Mouse (Mus musculus): ENCODE data around the gene Flvcr1. TPM values are rescaled to one million over a fixed set of nuclear protein-coding genes. Genes with fewer than 3 reads are reported as not detected.

Flvcr1 gene
- polyA plus RNA-seq, 1 experiment from 2014 or later = 5.2 TPM

DNA sequence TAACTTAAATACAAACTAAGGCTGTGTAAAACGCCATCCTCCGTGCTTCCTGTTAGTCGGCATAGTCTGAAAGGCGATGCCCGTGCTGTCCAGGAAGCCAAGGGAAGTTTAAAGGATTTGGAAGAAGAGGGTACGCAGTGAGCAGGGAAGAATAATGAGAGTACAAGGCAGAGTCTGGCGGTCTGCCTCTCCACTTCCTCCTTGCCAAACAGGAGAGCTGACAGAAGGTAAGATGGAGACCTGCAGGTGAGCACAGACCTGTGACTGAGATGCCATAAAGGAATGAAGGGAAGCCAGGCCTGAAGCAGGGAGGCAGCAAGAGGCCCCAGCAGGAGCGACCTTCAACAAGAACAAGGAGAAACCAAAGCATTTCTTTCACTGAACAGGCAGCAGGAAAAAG, 51.8 kb downstream of the Flvcr1 start:
- H3K4me3 ChIP-seq = no peak overlapping the region
- peaks cover 51% of the 10 kb centered on the region for H3K4me1 ChIP-seq
- ATAC-seq (ENCODE audit: low FRiP score, low read depth) = no peak
- no peaks in the 10 kb centered on the region for H3K9me3 ChIP-seq
- peaks cover 69% of the 10 kb centered on the region for H3K36me3 ChIP-seq
- H3K27me3 ChIP-seq = no peaks in the 10 kb centered on the region
- no peak overlapping the region for H3K27ac ChIP-seq
- WGBS = 94% methylated on average over 8 of the region's 8 CpGs
- no peak overlapping the region for H3K9ac ChIP-seq
- H3K4me2 ChIP-seq (replicated peaks) = no peak overlapping the region

DNA sequence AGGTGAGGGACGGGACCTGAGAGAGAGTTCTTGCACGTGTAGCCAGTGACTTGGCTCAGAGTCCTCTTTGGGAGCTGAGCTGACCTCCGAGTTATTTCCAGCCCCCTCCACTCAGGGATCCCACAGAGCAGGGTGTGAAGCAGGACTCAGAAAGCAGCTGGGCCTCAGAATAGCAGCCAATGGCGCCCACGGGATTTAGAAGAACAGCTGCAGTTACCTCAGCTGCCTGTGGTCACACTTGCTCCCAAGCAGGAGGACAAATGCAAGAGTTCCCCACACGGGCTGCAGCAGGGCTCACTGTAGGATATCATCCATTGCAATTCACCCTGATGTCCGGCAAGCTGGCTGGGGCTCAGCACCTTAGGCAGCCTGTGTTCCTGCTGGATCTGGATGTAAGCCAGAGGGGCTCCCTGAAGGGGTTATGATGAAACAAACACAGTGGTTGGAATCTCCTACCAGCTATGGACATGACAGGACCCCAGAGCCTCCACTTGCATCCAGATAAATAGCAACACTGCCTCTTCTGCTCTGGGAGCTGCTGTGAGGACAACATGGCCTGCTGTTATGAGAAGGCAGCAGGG, 53.3 kb downstream of the Flvcr1 start:
- ATAC-seq (ENCODE audit: low FRiP score, low read depth) = peak; percentile 77
- H3K4me1 ChIP-seq = peaks cover 48% of the 10 kb centered on the region
- H3K27ac ChIP-seq = peak overlapping the region; percentile 22; the same call in 1 of the 2 replicates
- H3K9ac ChIP-seq = no peak overlapping the region
- H3K27me3 ChIP-seq = no peaks in the 10 kb centered on the region
- H3K4me3 ChIP-seq = no peak overlapping the region
- no peaks in the 10 kb centered on the region for H3K9me3 ChIP-seq
- WGBS = 56% methylated on average over 7 of the region's 7 CpGs
- H3K36me3 ChIP-seq = peaks cover 83% of the 10 kb centered on the region
- H3K4me2 ChIP-seq (replicated peaks) = no peak overlapping the region

DNA sequence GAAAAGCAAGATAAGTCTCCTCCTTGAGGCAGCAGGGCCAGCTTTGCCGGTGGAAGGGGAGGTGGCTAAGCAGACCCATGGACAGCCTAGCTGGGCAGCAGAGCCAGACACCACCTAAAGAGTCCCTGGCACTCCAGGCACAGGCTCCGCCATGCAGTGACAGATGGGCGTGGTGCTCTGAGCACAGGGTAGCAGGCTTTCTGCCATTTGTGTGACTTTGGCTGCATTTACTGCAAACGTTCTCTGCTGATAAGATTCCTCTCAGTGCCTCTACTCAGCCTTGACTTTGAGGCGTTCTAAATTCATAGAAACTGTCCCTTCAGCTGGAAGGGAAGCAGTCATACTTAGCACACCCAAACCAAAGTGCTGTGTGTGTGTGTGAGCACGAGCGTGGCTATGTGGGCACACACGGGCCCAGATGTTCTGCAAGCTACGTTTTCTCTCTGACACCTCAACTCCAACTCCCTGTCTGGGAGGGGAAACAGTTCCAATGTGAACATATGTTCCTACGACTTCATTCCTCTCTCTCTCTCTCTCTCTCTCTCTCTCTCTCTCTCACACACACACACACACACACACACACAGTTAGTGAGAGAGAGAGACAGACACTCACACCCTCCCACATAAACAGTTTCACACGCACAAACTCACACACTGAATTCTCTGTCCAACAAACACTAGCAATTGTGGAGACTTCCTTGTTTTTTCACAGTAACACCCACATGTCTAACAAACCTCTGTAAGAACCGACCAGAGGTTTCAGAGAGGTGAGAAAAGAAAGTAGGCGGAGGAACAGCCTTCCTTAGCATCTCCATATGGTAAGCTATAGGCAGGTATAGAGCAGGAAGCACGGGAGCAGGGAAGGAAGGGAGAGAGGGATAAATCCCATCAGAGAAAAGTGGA, 54.0 kb downstream of the Flvcr1 start:
- Histone ChIP-seq H3K4me1 (peaks cover 41% of the 10 kb centered on the region), H3K27me3 (no peaks in the 10 kb centered on the region), H3K4me3 (no peak overlapping the region), H3K9me3 (no peaks in the 10 kb centered on the region), H3K27ac (peak overlapping the region; percentile 22; the same call in 1 of the 2 replicates), H3K9ac (no peak overlapping the region), H3K4me2 (replicated peaks) (no peak overlapping the region), H3K36me3 (peaks cover 89% of the 10 kb centered on the region)
- ATAC-seq (ENCODE audit: low FRiP score, low read depth) = no peak
- WGBS = 77% methylated on average over 14 of the region's 14 CpGs

DNA sequence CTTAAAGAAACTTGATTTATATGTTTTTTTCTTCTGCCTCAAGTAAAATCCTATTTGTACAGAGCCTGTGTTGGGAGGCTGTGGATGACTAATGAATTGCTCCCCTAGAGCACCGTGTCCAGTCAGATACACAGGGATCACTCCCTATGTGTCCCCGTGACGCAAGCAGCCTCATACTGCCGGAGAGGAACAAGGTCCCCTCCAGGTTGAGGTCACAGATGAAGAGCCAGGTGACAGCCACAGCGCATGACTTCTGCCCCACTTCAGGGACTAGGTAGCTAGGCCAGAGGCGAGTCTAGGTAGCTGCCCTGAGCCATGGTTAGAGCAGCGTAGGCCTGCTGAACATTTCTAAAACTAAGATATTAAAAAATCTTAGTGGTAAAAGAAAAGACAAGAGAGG, 57.9 kb downstream of the Flvcr1 start:
- WGBS = 94% methylated on average over 7 of the region's 7 CpGs

DNA sequence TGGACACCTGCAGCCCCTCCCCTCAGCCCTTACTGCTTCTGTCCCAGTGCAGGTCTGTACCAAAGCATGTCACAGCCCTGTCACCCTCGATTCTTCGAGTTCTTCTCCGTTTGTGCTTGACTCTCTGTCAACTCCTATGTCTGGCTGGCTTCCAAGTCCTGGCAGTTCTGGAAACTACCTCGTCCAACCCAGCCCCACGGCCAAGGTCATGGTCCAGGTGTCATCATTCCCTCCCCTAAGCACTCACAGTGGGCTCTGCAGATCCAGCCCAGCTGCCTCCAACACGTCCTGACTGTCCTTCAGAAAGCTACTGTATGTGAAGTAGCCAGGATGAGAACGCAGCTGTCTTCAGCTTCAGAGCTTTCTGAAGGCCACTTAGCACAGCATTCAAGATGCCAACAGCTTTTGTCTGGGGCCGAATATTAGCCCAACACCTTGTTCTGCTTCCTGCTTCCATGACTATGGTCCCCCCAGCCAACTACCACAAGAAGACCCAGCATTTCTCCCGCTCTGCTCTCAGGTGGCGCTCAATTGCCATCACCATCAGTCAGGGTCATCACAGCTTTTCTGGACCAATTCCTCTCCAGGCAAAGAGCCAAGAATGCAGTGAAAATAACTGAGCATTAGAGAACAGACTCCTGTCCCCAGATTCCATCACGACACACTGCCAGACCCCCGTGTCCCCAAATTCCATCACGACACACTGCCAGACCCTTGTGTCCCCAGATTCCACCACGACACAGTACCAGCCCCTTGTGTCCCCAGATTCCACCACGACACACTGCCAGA, 60.8 kb downstream of the Flvcr1 start:
- Histone ChIP-seq H3K36me3 (peaks cover 97% of the 10 kb centered on the region), H3K4me2 (replicated peaks) (no peak overlapping the region), H3K4me3 (no peak overlapping the region), H3K27ac (no peak overlapping the region), H3K27me3 (no peaks in the 10 kb centered on the region), H3K9ac (no peak overlapping the region), H3K9me3 (no peaks in the 10 kb centered on the region), H3K4me1 (no peaks in the 10 kb centered on the region)
- 82% methylated on average over 15 of the region's 15 CpGs for WGBS
- ATAC-seq (ENCODE audit: low FRiP score, low read depth) = no peak

More for the DNA sequence above, 57.9 kb downstream of the Flvcr1 start:
- Histone ChIP-seq H3K4me3 (no peak overlapping the region), H3K27ac (no peak overlapping the region), H3K4me2 (replicated peaks) (no peak overlapping the region), H3K9me3 (no peaks in the 10 kb centered on the region), H3K9ac (no peak overlapping the region), H3K4me1 (peaks cover 9% of the 10 kb centered on the region), H3K27me3 (no peaks in the 10 kb centered on the region), H3K36me3 (peaks cover 97% of the 10 kb centered on the region)
- no peak for ATAC-seq (ENCODE audit: low FRiP score, low read depth)

DNA sequence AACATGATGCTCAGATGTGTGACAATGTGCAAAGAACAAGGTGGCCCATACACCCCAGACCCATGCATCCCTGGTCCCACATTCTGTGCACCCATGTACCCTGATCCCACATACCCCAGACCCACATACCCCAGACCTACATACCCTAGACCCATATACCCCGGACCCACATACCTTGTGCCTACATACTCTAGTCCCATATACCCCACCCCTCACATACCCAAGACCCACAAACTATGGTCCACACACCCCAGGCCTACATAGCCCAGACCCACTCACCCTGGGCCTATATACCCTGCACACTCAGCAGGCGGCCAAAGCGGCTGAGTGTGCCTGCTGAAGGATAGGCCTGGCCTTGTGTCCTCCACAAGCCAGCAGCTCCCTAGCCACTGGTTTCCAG, 63.2 kb downstream of the Flvcr1 start:
- Histone ChIP-seq H3K4me1 (no peaks in the 10 kb centered on the region), H3K27ac (no peak overlapping the region), H3K9ac (no peak overlapping the region), H3K4me2 (replicated peaks) (no peak overlapping the region), H3K36me3 (peaks cover 98% of the 10 kb centered on the region), H3K27me3 (no peaks in the 10 kb centered on the region), H3K4me3 (no peak overlapping the region), H3K9me3 (no peaks in the 10 kb centered on the region)
- WGBS = 87% methylated on average over 3 of the region's 3 CpGs
- no peak for ATAC-seq (ENCODE audit: low FRiP score, low read depth)

DNA sequence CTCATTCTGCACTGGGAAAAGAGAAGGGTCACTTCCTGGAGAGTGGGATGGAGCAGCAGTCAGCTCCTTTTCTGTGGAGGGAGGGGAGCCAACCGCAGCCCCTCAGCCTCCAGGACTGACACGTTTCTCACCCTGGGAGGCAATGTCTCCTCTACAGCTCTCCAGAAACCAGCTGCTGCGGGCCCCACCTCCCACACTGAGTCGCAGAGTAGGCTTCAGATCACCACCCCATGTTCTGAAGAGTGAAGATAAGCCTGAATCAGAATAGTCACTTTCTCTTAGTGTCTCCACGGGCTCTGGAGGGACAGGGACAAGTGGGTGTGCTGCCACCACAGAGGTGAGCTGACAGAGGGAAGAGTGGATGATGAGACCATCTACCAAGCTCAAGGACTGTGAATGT, 67.1 kb downstream of the Flvcr1 start:
- Histone ChIP-seq H3K4me3 (no peak overlapping the region), H3K9me3 (no peaks in the 10 kb centered on the region), H3K4me1 (no peaks in the 10 kb centered on the region), H3K4me2 (replicated peaks) (no peak overlapping the region), H3K27ac (no peak overlapping the region), H3K9ac (no peak overlapping the region), H3K27me3 (no peaks in the 10 kb centered on the region), H3K36me3 (peaks cover 99% of the 10 kb centered on the region)
- 70% methylated on average over 5 of the region's 5 CpGs for WGBS
- no peak for ATAC-seq (ENCODE audit: low FRiP score, low read depth)

Other genes starting within 250 kb of the Flvcr1 start
- 17.2 and 17.3 TPM in 2 replicates for gene Rps6kc1, start 114.4 kb downstream of the Flvcr1 start, polyA plus RNA-seq (2015; fragmentation: Nextera tagmentation; extraction: Ambion mirVana)
- gene Angel2, start 101.0 kb downstream of the Flvcr1 start, polyA plus RNA-seq (2015; fragmentation: Nextera tagmentation; extraction: Ambion mirVana) = 55.1 and 55.3 TPM in 2 replicates
- 64.4 and 72.7 TPM in 2 replicates for gene Vash2, start 46.9 kb downstream of the Flvcr1 start, polyA plus RNA-seq (2015; fragmentation: Nextera tagmentation; extraction: Ambion mirVana)
- not detected in 2 replicates for gene Spata45, start 10.5 kb upstream of the Flvcr1 start, polyA plus RNA-seq (2015; fragmentation: Nextera tagmentation; extraction: Ambion mirVana)
- 15.0 and 15.3 TPM in 2 replicates for gene Tatdn3, start 36.8 kb upstream of the Flvcr1 start, polyA plus RNA-seq (2015; fragmentation: Nextera tagmentation; extraction: Ambion mirVana)
- gene Nsl1, start 36.9 kb upstream of the Flvcr1 start, polyA plus RNA-seq (2015; fragmentation: Nextera tagmentation; extraction: Ambion mirVana) = 22.8 and 24.2 TPM in 2 replicates
- gene Batf3, start 71.7 kb upstream of the Flvcr1 start, polyA plus RNA-seq (2015; fragmentation: Nextera tagmentation; extraction: Ambion mirVana) = 16.6 and 16.7 TPM in 2 replicates
- gene Fam71a, start 138.7 kb upstream of the Flvcr1 start, polyA plus RNA-seq (2015; fragmentation: Nextera tagmentation; extraction: Ambion mirVana) = not detected in 2 replicates
- 4.2 and 4.3 TPM in 2 replicates for gene Atf3, start 191.9 kb upstream of the Flvcr1 start, polyA plus RNA-seq (2015; fragmentation: Nextera tagmentation; extraction: Ambion mirVana)

Data from limb, embryonic 13.5 days (tissue).